Comparison of ENCODE assay signal across 26 mouse cellular contexts in genomic region chr6:12457451-12457850, GRCm38 (mm10).
"Had no signal": no experiment of that assay in that cellular context is flagged by ENCODE, and none has a peak within 500 bp of the region (broad histone marks: within the 10 kb centered on the region; RNA-seq: fewer than 3 reads in every experiment).

No protein-coding gene starts in this region.

- H3K9ac ChIP-seq: embryonic facial prominence, embryonic 12.5 days; embryonic facial prominence, embryonic 13.5 days; embryonic facial prominence, embryonic 15.5 days; forebrain, embryonic 12.5 days; forebrain, embryonic 13.5 days; forebrain, embryonic 15.5 days; forebrain, postnatal 0 days; heart, embryonic 12.5 days had no signal

- ATAC-seq: forebrain, embryonic 13.5 days; forebrain, embryonic 15.5 days; forebrain, embryonic 16.5 days; forebrain, postnatal 0 days had no signal

- H3K4me3 ChIP-seq: embryonic facial prominence, embryonic 10.5 days; embryonic facial prominence, embryonic 12.5 days; embryonic facial prominence, embryonic 13.5 days; embryonic facial prominence, embryonic 15.5 days; erythroblast, embryonic 14.5 days; forebrain, embryonic 10.5 days; forebrain, embryonic 12.5 days; forebrain, embryonic 13.5 days; forebrain, embryonic 15.5 days; gastrocnemius, adult 2 months; heart, embryonic 10.5 days; heart, embryonic 12.5 days had no signal

- DNase-seq: cerebellum, adult 8-10 months; cerebellum, adult 9-10 months; cerebellum, adult 9-11 months; cerebellum, postnatal 10 days; cerebellum, postnatal 14 days; cerebellum, postnatal 25 days; cerebellum, postnatal 36 days; embryo, embryonic 11 days; forebrain, postnatal 0 days; gastrocnemius, adult 2 months; gastrocnemius, postnatal 10 days; gastrocnemius, postnatal 14 days; gastrocnemius, postnatal 25 days; gastrocnemius, postnatal 36 days had no signal

- H3K36me3 ChIP-seq: embryonic facial prominence, embryonic 10.5 days; embryonic facial prominence, embryonic 12.5 days; embryonic facial prominence, embryonic 13.5 days; embryonic facial prominence, embryonic 15.5 days; forebrain, embryonic 10.5 days; forebrain, embryonic 12.5 days; forebrain, embryonic 15.5 days; heart, embryonic 10.5 days; heart, embryonic 12.5 days had no signal

- H3K27me3 ChIP-seq: embryonic facial prominence, embryonic 12.5 days; embryonic facial prominence, embryonic 13.5 days; embryonic facial prominence, embryonic 15.5 days; forebrain, embryonic 12.5 days; forebrain, embryonic 13.5 days; forebrain, embryonic 15.5 days; heart, embryonic 12.5 days had no signal

- H3K27ac ChIP-seq: embryonic facial prominence, embryonic 10.5 days; embryonic facial prominence, embryonic 12.5 days; embryonic facial prominence, embryonic 13.5 days; embryonic facial prominence, embryonic 15.5 days; forebrain, embryonic 10.5 days; forebrain, embryonic 12.5 days; forebrain, embryonic 13.5 days; forebrain, embryonic 15.5 days; gastrocnemius, adult 2 months; heart, embryonic 10.5 days had no signal

- H3K4me2 ChIP-seq: embryonic facial prominence, embryonic 12.5 days; embryonic facial prominence, embryonic 13.5 days; embryonic facial prominence, embryonic 15.5 days; forebrain, embryonic 12.5 days; forebrain, embryonic 13.5 days; forebrain, embryonic 15.5 days; heart, embryonic 12.5 days had no signal

- H3K9me3 ChIP-seq: embryonic facial prominence, embryonic 10.5 days; embryonic facial prominence, embryonic 12.5 days; embryonic facial prominence, embryonic 13.5 days; embryonic facial prominence, embryonic 15.5 days; forebrain, embryonic 10.5 days; forebrain, embryonic 12.5 days; forebrain, embryonic 13.5 days; forebrain, embryonic 15.5 days; heart, embryonic 10.5 days; heart, embryonic 12.5 days had no signal

- H3K4me1 ChIP-seq: embryonic facial prominence, embryonic 10.5 days; embryonic facial prominence, embryonic 12.5 days; embryonic facial prominence, embryonic 13.5 days; embryonic facial prominence, embryonic 15.5 days; forebrain, embryonic 10.5 days; forebrain, embryonic 12.5 days; forebrain, embryonic 13.5 days; forebrain, embryonic 15.5 days had no signal
